Mouse (Mus musculus): Measurements from ENCODE around the gene Gif. TPM values are rescaled to one million over a fixed set of nuclear protein-coding genes. Genes with fewer than 3 reads are reported as not detected.

Gene Gif
- polyA plus RNA-seq, 1 experiment from 2014 or later, result not detected

DNA sequence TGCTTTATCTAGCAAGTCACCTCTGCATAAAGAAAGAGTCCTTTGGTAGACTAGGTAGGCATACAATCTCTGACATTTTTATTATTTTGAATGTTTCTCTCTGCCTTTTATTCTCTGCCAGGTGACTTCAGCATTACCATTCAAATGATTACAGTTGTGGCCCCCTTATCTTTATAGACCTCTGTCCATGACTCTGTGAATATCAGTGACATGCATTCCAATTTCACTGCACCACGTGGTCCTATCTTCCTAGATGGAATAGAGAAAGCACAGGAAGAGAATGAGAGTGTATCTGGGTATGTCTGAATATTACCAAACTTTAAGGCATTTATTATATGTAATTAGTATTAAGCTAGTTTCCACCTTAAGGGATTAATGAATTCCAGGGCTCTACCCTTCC, 10.9 kb upstream of the Gif start:
- Histone ChIP-seq H3K9ac (ENCODE audit: low read length) (no peak overlapping the region), H3K4me3 (ENCODE audit: low read depth, low read length) (no peak overlapping the region), H3K4me2 (ENCODE audit: low read length) (no peak overlapping the region), H3K27me3 (replicated peaks; ENCODE audit: control insufficient read depth, insufficient read depth, low read length) (no peaks in the 10 kb centered on the region), H3K36me3 (ENCODE audit: control insufficient read depth, insufficient read depth, low read length) (no peaks in the 10 kb centered on the region), H3K27ac (ENCODE audit: low read depth) (no peak overlapping the region), H3K9me3 (ENCODE audit: control insufficient read depth, low read length) (no peaks in the 10 kb centered on the region), H3K4me1 (replicated peaks; ENCODE audit: control insufficient read depth, insufficient read depth, low read length) (no peaks in the 10 kb centered on the region)
- DNase-seq (ENCODE audit: low spot score) (no peak), ATAC-seq (replicated peaks; ENCODE audit: low FRiP score, low TSS enrichment, low read depth) (no peak)
- 40% methylated on average over 1 of the region's 1 CpGs for WGBS

DNA sequence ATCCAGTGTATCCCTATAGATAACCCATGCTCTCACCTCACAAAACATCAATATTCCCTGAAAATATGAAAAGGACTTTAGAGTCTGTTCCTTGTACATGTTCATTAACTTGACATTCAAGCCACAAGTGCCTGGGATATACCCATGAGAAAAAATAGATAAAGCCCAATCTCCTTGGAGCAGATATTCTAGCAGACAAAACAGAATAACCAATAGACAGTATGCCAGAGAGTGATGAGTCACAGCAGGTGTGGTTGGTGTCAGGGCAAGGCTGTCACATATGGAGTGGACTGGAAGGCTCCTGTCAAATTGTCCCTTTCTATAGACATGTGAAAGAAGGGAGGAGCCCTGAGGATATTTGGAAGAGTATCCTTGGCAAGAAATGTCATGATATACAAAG, 1.7 kb upstream of the Gif start:
- ATAC-seq (replicated peaks; ENCODE audit: low FRiP score, low TSS enrichment, low read depth) (no peak), DNase-seq (ENCODE audit: low spot score) (no peak)
- H3K9ac ChIP-seq (ENCODE audit: low read length), result no peak overlapping the region
- H3K27me3 ChIP-seq (replicated peaks; ENCODE audit: control insufficient read depth, insufficient read depth, low read length), result no peaks in the 10 kb centered on the region
- H3K9me3 ChIP-seq (ENCODE audit: control insufficient read depth, low read length), result no peaks in the 10 kb centered on the region
- H3K36me3 ChIP-seq (ENCODE audit: control insufficient read depth, insufficient read depth, low read length), result no peaks in the 10 kb centered on the region
- no peaks in the 10 kb centered on the region for H3K4me1 ChIP-seq (replicated peaks; ENCODE audit: control insufficient read depth, insufficient read depth, low read length)
- no peak overlapping the region for H3K4me2 ChIP-seq (ENCODE audit: low read length)
- H3K27ac ChIP-seq (ENCODE audit: low read depth), result no peak overlapping the region
- no peak overlapping the region for H3K4me3 ChIP-seq (ENCODE audit: low read depth, low read length)

DNA sequence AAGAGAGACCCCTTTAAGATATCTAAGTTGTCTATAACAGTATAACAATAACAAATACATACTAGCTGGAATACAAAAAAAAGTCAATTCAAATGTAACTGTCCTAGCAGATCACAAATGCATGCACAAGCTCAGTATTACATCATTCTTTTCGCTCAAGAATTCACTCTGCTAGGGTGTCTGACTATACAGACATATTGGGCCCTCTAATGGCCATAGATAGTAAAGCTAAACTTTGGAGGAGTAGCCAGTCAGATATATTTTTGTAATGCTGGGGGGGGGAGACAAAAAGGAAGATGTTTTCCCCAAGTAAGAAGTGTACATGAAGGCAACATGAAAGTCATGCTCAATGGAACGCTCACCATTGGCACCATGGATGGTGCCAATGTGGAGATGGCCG, 17.7 kb downstream of the Gif start:
- Histone ChIP-seq H3K4me1 (replicated peaks; ENCODE audit: control insufficient read depth, insufficient read depth, low read length) (no peaks in the 10 kb centered on the region), H3K9me3 (ENCODE audit: control insufficient read depth, low read length) (no peaks in the 10 kb centered on the region), H3K27me3 (replicated peaks; ENCODE audit: control insufficient read depth, insufficient read depth, low read length) (no peaks in the 10 kb centered on the region), H3K4me3 (ENCODE audit: low read depth, low read length) (no peak overlapping the region), H3K9ac (ENCODE audit: low read length) (no peak overlapping the region), H3K4me2 (ENCODE audit: low read length) (no peak overlapping the region), H3K36me3 (ENCODE audit: control insufficient read depth, insufficient read depth, low read length) (no peaks in the 10 kb centered on the region), H3K27ac (ENCODE audit: low read depth) (no peak overlapping the region)
- 83% methylated on average over 3 of the region's 3 CpGs for WGBS
- no peak for ATAC-seq (replicated peaks; ENCODE audit: low FRiP score, low TSS enrichment, low read depth)
- no peak for DNase-seq (ENCODE audit: low spot score)

DNA sequence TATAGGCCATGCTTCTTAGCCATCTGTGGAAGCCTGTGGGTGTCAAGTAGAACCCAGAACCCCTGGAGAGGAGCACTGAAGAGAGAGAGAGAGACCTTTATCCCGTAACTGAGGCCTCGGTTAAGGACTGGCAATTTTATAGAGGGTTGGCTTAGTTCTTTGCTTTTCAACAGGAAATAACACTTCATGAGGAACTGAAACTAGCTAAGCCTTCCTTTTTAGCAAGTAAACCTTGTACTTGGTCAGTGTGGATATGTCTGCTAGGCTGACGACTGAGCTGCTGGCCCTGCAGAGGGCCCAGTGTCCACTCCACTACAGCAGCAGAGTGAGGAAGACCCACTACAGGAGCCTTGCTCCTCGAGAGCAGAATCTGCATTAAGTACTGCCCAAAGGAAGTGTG, 19.1 kb downstream of the Gif start:
- Histone ChIP-seq H3K27me3 (replicated peaks; ENCODE audit: control insufficient read depth, insufficient read depth, low read length) (no peaks in the 10 kb centered on the region), H3K36me3 (ENCODE audit: control insufficient read depth, insufficient read depth, low read length) (no peaks in the 10 kb centered on the region), H3K4me1 (replicated peaks; ENCODE audit: control insufficient read depth, insufficient read depth, low read length) (peaks cover 6% of the 10 kb centered on the region), H3K9me3 (ENCODE audit: control insufficient read depth, low read length) (no peaks in the 10 kb centered on the region), H3K27ac (ENCODE audit: low read depth) (no peak overlapping the region), H3K4me2 (ENCODE audit: low read length) (no peak overlapping the region), H3K4me3 (ENCODE audit: low read depth, low read length) (no peak overlapping the region), H3K9ac (ENCODE audit: low read length) (no peak overlapping the region)
- DNase-seq (ENCODE audit: low spot score) (no peak), ATAC-seq (replicated peaks; ENCODE audit: low FRiP score, low TSS enrichment, low read depth) (no peak)
- 74% methylated on average over 4 of the region's 4 CpGs for WGBS

DNA sequence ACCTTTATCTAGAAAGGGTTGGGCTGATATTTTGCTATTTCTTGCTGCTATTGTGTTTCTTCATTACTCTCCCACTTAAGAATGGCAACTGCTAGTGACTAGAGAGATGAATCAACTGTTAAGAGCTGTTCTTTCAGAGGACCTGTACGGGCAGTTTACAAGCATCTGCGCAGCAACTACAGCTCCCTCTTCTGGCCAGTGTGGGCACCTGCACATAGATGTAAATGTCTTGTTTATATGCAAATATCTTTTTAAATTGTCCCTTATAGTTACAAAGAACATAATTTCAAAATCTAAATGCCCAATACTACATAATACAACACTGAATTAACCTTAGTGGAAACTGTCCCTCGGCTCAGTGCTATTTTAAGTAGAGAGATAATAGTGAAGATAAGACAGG, 20.8 kb downstream of the Gif start:
- no peak for ATAC-seq (replicated peaks; ENCODE audit: low FRiP score, low TSS enrichment, low read depth)
- peaks cover 9% of the 10 kb centered on the region for H3K36me3 ChIP-seq (ENCODE audit: control insufficient read depth, insufficient read depth, low read length)
- DNase-seq (ENCODE audit: low spot score), result no peak
- H3K4me2 ChIP-seq (ENCODE audit: low read length), result no peak overlapping the region
- H3K27ac ChIP-seq (ENCODE audit: low read depth), result no peak overlapping the region
- 11% methylated on average over 3 of the region's 3 CpGs for WGBS
- H3K4me1 ChIP-seq (replicated peaks; ENCODE audit: control insufficient read depth, insufficient read depth, low read length), result peaks cover 6% of the 10 kb centered on the region
- no peak overlapping the region for H3K9ac ChIP-seq (ENCODE audit: low read length)
- H3K4me3 ChIP-seq (ENCODE audit: low read depth, low read length), result no peak overlapping the region
- H3K9me3 ChIP-seq (ENCODE audit: control insufficient read depth, low read length), result no peaks in the 10 kb centered on the region
- no peaks in the 10 kb centered on the region for H3K27me3 ChIP-seq (replicated peaks; ENCODE audit: control insufficient read depth, insufficient read depth, low read length)

DNA sequence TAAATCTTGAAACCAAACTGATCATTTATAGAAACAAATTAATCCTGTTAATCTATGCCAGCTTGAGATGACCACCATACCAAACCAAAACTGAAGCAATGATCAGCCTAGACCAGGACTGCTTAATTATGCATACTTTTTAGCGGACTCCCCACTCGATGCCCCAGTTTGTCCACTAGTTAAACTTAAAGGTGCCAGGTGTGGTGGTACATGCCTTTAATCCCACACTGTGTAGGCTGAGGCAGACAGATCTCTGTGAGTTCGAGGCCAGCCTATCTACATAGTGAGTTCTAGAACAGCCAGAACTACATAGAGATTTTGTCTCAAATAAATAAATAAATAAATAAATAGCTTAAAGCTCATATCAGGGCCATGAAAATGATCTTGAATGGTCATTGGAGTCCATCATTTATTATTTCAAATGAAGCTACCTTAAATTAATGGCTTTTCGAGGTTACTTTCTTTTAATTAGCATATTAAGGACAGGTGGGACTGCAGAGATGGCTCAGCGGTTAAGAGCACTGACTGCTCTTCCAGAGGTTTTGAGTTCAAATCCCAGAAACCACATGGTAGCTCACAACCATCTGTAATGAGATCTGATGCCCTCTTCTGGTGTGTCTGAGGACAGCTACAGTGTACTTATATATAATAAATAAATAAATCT, 22.0 kb downstream of the Gif start:
- no peak overlapping the region for H3K27ac ChIP-seq (ENCODE audit: low read depth)
- peak overlapping the region; percentile 79 for H3K4me2 ChIP-seq (ENCODE audit: low read length)
- no peak overlapping the region for H3K9ac ChIP-seq (ENCODE audit: low read length)
- H3K4me1 ChIP-seq (replicated peaks; ENCODE audit: control insufficient read depth, insufficient read depth, low read length), result peaks cover 6% of the 10 kb centered on the region
- H3K36me3 ChIP-seq (ENCODE audit: control insufficient read depth, insufficient read depth, low read length), result peaks cover 20% of the 10 kb centered on the region
- H3K27me3 ChIP-seq (replicated peaks; ENCODE audit: control insufficient read depth, insufficient read depth, low read length), result no peaks in the 10 kb centered on the region
- ATAC-seq (replicated peaks; ENCODE audit: low FRiP score, low TSS enrichment, low read depth) (no peak; the same call in 1 of the 2 replicates), DNase-seq (ENCODE audit: low spot score) (no peak)
- WGBS, result 84% methylated on average over 5 of the region's 5 CpGs
- H3K4me3 ChIP-seq (ENCODE audit: low read depth, low read length), result peak overlapping the region; percentile 58; the same call in 1 of the 2 replicates
- no peaks in the 10 kb centered on the region for H3K9me3 ChIP-seq (ENCODE audit: control insufficient read depth, low read length)

DNA sequence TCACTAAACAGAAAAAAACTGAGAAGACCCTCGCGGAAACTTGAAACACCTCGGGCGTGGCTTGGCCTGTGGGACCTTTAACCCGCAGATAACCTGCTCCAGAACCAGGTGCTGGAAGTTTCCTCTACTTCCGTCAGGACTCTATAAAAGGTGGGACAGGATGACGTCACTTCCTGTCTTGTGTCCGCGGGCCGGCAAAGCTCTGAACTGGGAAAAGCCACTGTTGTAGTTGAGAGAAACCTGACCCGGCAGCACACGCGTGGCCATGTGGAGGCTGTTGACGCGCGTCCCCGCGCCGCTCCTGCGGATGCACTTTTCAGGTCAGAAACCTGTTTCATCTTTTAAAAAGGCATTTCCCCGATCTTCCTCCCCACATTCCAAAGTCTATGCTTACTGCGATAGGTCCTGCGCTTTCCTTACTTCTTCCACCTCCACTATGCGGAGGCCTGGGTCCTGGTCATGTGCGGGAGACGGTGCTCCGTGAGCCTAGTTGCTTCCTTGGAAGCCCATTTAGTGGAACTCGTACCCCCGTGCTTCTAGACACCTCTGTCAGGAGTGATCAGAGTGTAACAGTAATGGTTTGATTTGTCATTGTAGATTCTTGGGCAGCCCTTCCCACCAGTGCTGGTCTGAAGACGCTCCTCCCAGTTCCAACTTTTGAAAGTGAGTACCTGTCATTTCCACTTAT, 23.0 kb downstream of the Gif start, which contains the start of gene Mrpl16:
TSS of gene Mrpl16 (plus strand) at position 187 of the 688 bp plus-strand sequence.
- peak within 1 kb of the TSS; percentile 65 for H3K9ac ChIP-seq (ENCODE audit: low read length)
- H3K27me3 ChIP-seq (replicated peaks; ENCODE audit: control insufficient read depth, insufficient read depth, low read length), result no peaks in the 10 kb centered on the region
- H3K36me3 ChIP-seq (ENCODE audit: control insufficient read depth, insufficient read depth, low read length), result peaks cover 30% of the 10 kb centered on the region
- H3K4me2 ChIP-seq (ENCODE audit: low read length), result peak within 1 kb of the TSS; percentile 79
- peak within 1 kb of the TSS; percentile 58 for H3K4me3 ChIP-seq (ENCODE audit: low read depth, low read length)
- H3K4me1 ChIP-seq (replicated peaks; ENCODE audit: control insufficient read depth, insufficient read depth, low read length), result peaks cover 6% of the 10 kb centered on the region
- ATAC-seq (replicated peaks; ENCODE audit: low FRiP score, low TSS enrichment, low read depth), result peak; percentile 92
- peak; percentile 96 for DNase-seq (ENCODE audit: low spot score)
- H3K27ac ChIP-seq (ENCODE audit: low read depth), result peak within 1 kb of the TSS; percentile 68
- H3K9me3 ChIP-seq (ENCODE audit: control insufficient read depth, low read length), result no peaks in the 10 kb centered on the region
- under 1% methylated on average over 30 of the region's 30 CpGs for WGBS

DNA sequence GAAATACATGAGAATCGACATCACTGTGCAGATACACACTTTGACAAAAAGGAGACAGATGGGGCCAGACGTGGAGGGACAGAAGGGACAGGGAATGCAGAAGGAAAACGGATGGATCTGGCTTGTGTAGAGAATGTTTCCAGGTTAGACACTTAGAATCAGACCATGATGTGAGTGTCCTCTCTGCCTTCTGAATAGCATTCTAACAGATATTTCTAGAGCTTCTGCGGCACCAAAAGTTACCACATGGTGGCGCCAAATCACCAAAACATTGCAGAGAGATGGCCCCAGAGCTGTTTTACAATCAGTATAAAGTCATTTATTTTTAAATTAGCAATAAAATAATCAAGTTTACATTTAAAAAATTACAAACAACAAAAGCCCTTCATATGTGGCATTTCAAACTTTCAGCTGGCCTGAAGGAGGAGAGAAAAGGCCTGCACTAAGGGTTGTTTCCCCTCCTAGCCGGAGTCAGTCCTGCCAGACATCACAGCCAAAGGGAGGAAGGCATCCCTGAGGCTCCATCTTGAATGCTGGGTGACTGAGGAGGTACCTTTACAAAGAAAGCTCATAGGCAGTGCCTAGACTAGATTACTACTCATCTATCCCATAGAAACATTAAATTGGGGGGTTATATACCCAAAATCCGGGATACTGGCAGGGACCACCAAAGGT, 30.0 kb downstream of the Gif start:
- Histone ChIP-seq H3K36me3 (ENCODE audit: control insufficient read depth, insufficient read depth, low read length) (peaks cover 44% of the 10 kb centered on the region), H3K27ac (ENCODE audit: low read depth) (no peak overlapping the region), H3K27me3 (replicated peaks; ENCODE audit: control insufficient read depth, insufficient read depth, low read length) (no peaks in the 10 kb centered on the region), H3K4me2 (ENCODE audit: low read length) (no peak overlapping the region), H3K9ac (ENCODE audit: low read length) (no peak overlapping the region), H3K4me1 (replicated peaks; ENCODE audit: control insufficient read depth, insufficient read depth, low read length) (no peaks in the 10 kb centered on the region), H3K9me3 (ENCODE audit: control insufficient read depth, low read length) (no peaks in the 10 kb centered on the region), H3K4me3 (ENCODE audit: low read depth, low read length) (no peak overlapping the region)
- DNase-seq (ENCODE audit: low spot score), result peak; percentile 87
- WGBS, result 65% methylated on average over 7 of the region's 7 CpGs
- ATAC-seq (replicated peaks; ENCODE audit: low FRiP score, low TSS enrichment, low read depth), result 0 out of 2 replicates have a peak, but pooled peaks have one; percentile 62

Data from intestine, embryonic 14.5 days (tissue).